Mouse (Mus musculus): ENCODE results near the gene Adcy6.

DNA sequence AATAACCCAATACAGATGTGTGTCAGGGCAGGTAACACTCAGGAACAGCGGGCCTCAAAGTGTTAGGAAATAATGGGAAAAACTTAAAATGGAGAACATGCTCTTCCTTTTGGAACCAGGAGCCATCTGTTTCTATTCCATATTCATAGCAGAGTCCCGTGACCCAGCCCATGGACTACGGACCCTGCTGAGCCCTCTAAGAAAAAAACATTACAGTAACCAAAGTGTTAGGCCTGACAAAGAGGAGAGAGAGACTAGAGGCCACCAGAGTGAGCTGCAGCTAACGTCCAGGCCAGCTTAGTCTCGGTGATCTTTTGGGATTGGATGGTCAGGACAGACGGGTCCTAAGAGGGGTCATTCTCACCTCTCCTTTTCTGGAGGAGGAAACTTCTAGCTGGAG, 5.1 kb upstream of the Adcy6 start:
- TF ChIP-seq CTCF (IDR thresholded peaks at IDR 0.05; ENCODE audit: borderline replicate concordance, insufficient read depth, low read length) (no peak), POLR2A (IDR thresholded peaks at IDR 0.05; ENCODE audit: low read depth, low read length) (no peak)
